Mouse (Mus musculus): ENCODE results near the gene Gcnt4. TPM values are rescaled to one million over a fixed set of nuclear protein-coding genes. Genes with fewer than 3 reads are reported as not detected.
"Not testable (repeated sequence)": the region's sequence is repeated elsewhere in the genome, so short reads cannot be mapped to it uniquely, and the experiment has no call there.

Gene Gcnt4
- under 1 TPM; 0.11 to 0.23 TPM for total RNA-seq (2021)
- long read RNA-seq, experiment 1: 0 reads
- long read RNA-seq, experiment 2: 0 reads

DNA sequence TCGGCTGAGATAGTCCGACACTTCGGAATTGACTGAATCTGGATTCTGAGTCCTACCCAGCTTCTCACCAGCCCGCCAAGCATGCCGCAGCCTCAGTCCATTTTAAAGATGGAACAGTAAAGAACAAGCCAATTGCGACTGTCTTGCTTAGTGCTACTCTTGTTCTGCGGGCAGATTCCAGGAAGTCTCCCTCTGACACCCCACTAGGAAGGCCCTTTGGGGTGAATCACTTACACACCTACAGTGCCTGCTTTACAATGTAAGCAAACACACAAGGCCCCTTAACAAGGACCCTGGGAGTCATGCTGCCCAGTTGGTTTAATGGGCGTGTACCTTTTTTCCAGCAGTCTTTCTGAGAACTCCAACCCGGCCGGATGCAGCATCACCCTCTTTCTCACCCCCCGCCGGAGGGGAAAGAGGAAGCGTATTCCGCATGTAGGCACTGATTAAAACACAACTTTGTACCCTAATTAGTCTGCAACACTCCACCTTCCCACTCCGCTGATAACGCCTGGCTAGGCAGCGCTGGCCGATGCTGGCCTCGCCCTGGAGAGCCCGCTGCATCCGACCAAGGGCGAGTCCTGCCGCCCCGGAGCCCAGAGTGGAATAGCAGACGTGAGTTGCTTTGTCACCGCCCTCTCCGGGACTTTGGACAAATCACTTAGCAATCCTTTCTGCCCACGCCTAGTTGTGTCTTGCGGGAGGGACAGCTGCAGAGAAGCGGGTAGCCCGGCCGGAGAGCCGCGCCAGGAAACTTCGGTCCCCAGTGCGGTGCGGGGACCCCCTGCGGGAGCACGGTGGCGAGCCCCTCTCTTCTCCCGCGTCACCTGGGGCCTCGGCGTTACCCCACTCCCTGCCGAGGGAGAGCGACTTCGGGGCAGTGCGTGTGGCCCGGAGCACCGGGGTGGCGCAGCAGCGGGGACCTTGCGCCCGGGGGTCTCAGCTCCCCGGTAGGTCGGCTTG, at the start of gene Gcnt4:
Gene Gcnt4 (plus strand): TSS at position 691 of the 963 bp plus-strand sequence.
- peak; percentile 42 for DNase-seq
- intact Hi-C loops (cut with DNase I; ENCODE audit: low total_unique reads): no loop called here

GRCm38 (mm10) chr13:96878220-96879057, 46.0 kb upstream of the Gcnt4 start:
- no peak for DNase-seq
- intact Hi-C loops (cut with DNase I; ENCODE audit: low total_unique reads): no loop called here

GRCm38 (mm10) chr13:96884534-96884933, 40.0 kb upstream of the Gcnt4 start:
- DNase-seq: no peak
- intact Hi-C loops (cut with DNase I; ENCODE audit: low total_unique reads): no loop called here

DNA sequence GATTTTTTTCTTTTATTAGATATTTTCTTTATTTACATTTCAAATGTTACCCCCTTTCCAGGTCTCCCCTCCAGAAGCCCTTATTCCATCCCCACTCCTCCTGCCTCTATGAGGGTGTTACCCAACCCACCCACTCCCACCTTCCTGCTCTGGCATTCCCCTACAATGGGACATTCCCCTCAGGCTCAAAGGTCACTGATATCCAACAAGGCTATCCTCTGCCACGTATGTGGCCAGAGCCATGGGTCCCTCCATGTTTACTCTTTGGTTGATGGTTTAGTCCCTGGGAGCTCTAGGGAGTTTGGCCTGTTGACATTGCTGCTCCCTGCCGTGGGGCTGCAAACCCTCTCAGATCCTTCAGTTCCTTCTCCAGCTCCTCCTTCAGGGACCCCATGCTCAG, 34.5 kb upstream of the Gcnt4 start:
- intact Hi-C loops (cut with DNase I; ENCODE audit: low total_unique reads): no loop called here
- no peak for DNase-seq

GRCm38 (mm10) chr13:96895144-96895543, 29.3 kb upstream of the Gcnt4 start:
- no peak for DNase-seq
- intact Hi-C loops (cut with DNase I; ENCODE audit: low total_unique reads): no loop called here

GRCm38 (mm10) chr13:96906717-96907116, 17.8 kb upstream of the Gcnt4 start:
- no peak for DNase-seq
- intact Hi-C loops (cut with DNase I; ENCODE audit: low total_unique reads): no loop called here

GRCm38 (mm10) chr13:96911202-96911601, 13.3 kb upstream of the Gcnt4 start:
- intact Hi-C loops (cut with DNase I; ENCODE audit: low total_unique reads): no loop called here
- no peak for DNase-seq

DNA sequence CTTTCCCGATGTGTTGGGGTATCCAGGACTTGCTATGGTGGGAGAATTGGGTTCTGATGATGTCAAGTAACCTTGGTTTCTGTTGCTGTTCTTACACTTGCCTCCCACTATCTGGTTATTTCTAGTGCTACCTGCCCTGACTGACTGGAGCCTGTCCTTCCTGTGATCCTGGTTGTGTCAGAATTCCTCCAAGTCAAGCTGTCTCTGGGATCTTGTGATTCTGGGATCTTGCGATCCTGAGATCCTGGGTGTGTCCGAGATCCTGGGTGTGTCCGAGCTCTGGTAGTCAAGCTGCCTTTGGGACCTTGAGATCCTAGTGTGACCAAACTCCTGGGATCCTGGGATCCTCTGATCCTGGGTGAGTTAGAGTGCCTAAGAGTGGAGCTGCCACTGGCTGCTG, 1.4 kb upstream of the Gcnt4 start:
- DNase-seq; intact Hi-C loops (cut with DNase I; ENCODE audit: low total_unique reads): not testable (repeated sequence)

DNA sequence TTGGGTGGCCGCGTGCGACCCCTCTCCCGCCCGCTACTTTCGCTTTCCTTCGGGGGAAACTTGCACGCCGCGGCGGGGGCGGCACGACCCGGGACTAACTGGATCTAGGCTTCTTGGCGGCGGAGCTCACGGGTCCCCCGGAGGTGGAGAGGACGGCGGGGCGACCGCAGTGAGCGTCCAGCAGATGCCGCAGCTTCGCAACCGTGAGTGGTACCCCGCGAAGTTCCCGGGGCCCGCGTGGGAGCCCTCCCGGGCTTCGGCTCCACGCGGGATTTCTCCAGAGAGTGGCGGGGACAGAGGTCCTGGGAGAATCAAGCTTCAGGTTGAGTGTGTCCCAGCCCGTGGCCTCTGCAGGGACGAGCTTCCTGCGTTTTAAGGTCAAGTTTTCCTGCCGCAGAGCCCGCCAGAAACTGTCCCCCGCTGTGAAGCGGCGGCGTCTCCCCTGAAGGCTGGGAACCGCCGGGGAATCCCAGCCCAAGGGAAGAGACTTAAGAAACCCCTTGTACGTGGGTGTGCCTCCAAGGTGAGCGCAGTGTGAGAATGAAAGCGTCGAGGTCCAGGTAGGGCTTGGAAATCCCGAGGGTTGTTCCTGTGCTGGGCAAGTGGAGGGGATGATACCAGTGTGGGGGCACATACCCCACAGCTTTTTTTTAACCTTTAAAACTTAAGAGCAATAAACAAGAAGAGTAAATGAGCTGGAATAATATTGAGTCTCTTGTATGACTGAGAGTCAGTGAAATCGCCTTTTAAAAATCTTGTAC, 676 bp downstream of the Gcnt4 start:
- intact Hi-C loops (cut with DNase I; ENCODE audit: low total_unique reads): no loop called here

GRCm38 (mm10) chr13:96925991-96926725, 1.7 kb downstream of the Gcnt4 start:
- DNase-seq: no peak
- intact Hi-C loops (cut with DNase I; ENCODE audit: low total_unique reads): no loop called here

More for the DNA sequence above, 676 bp downstream of the Gcnt4 start:
- no peak for DNase-seq

- intact Hi-C loops (cut with DNase I; ENCODE audit: low total_unique reads): no loop called here
- no peak for DNase-seq
Measured at GRCm38 (mm10) chr13:96927781-96928180, 3.3 kb downstream of the Gcnt4 start.

DNA sequence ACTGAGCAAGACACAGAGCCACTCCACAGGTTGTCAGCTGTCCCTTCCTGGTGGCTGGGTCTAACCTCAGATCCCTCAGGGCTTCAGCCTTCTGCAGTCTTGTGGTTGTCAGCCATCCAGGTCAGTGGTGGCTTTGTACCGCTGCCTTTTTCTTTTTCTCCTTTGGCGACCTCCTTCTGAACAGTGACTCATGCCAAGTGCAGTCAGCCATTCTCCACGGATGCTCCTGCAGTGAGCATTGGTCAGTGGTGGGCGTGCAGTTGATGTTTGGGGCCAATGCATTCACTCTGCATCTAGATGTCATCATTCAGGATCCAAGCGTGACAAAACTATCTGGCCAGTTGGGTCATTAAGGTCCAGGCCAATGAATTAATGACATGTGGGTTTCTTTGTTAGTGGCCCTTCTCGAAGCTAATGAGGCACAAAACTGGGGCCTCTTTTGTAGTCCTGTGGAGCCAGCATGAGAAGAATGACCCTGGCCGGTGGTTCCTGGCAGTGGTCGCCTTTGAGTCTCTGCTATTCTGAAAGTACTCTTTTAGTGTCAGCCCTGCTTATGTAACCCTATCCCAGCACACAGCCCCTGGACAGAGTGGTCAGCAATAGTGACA, 4.0 kb downstream of the Gcnt4 start:
- intact Hi-C loops (cut with DNase I; ENCODE audit: low total_unique reads): no loop called here
- no peak for DNase-seq

DNA sequence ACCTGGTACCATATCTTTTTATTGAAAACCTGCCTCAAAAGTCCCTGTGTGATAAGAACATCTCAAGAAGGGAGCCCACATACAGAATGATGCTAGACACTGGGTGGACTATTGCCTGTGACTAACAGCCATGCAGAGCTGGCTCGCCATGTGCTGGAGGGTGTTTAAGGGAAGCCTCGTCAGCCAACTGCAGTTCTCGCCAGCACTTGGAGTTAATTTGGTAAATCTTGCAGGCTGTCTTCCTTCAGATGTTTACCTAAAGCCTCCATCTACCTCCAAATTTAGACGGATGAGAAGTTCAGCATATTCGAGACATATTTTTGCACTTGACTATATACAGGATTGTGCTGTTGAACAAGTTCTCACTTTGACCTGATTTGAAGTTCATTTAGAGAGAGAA, 8.3 kb downstream of the Gcnt4 start:
- no peak for DNase-seq
- intact Hi-C loops (cut with DNase I; ENCODE audit: low total_unique reads): no loop called here

DNA sequence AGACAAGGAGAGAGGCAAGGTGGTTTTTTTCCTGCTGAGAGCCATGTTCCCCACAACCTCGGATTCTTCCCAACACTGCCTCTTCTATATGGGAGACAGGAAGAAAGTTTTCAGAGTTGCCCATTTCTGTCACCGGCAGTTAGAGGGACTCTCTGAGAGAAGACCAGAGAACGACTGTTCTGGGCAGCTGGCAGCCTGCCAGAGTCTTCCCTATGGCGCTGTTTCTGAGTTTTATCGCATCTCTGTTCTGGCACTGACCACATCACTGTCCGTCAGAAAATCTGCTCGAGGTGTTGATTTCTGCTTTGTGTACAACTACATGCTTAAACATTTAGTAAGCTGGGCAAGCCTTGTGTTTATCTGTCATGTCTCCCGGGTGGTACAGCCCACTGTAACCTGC, 8.9 kb downstream of the Gcnt4 start:
- intact Hi-C loops (cut with DNase I; ENCODE audit: low total_unique reads): no loop called here
- no peak for DNase-seq

DNA sequence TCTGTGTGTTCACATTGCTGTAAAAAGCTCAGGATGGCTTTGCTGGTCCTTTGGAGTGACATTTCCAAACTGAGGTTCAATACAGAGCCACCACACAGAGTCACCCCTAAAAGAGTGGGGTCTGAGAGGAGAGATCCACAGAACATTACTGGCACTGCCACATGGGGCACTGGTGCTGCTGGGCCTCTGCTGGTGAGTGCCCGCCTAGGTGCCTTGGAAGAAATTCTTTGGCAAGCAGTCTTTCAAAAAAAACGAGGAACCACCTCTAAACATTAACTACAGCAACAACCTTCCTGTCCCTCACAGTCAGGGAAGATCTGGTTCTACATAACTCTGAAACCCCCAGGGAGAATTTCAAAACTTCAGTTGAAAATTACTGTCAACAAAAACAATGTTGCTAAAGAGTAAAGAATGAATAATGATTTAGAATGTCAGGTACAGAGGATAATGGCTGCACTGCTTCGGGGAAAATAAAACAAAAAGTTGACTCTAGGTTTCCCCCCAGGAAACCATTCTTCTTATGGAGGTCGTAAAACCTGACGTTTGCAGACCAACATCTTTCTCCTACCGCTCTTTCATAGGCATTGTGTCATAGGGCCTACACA, 11.8 kb downstream of the Gcnt4 start:
- intact Hi-C loops (cut with DNase I; ENCODE audit: low total_unique reads): no loop called here
- DNase-seq: no peak

DNA sequence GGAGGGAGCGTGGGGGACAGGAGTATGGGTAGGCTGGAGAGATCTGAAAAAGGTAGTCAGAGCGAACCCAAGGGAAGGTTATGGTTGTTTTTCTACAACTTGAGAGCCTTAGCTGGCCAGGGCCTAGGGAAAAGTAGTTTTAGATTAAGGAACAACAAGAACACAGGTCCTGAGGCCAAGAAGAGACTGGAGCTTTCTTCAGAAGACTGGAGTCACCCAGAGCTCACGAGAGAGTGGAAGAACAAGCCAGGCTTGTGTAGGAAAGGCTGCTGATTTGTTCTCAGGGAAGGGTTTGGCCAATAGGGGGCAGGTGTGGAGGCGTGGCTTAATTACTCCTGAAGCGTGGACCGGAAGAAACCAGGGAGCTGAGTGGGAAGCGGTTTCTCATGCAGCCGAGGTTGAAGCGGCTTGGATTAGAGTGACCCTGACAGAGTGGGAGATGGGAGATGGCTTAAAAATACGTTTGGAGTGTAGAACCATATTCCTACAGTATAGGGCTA, 12.6 kb downstream of the Gcnt4 start:
- intact Hi-C loops (cut with DNase I; ENCODE audit: low total_unique reads): no loop called here
- no peak for DNase-seq

DNA sequence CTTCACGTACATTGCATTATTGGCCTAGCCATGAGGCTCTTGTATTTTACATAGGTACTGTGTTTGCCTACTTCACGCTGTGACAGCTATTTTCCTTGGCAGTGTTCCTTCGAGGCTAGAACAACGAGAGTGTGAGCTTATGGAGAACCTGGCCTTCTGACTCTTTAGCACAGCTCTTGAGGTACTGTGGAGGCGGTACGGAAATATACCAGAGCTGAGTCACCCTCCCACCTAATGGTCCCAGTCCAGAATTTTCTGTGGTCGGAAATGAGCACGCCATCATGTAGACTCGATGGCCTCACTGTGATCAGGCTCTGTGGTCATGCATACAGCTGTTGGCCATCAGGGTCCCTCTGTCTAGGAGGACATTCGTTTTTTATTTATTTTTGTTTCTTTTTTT, 15.2 kb downstream of the Gcnt4 start:
- intact Hi-C loops (cut with DNase I; ENCODE audit: low total_unique reads): no loop called here
- DNase-seq: no peak

DNA sequence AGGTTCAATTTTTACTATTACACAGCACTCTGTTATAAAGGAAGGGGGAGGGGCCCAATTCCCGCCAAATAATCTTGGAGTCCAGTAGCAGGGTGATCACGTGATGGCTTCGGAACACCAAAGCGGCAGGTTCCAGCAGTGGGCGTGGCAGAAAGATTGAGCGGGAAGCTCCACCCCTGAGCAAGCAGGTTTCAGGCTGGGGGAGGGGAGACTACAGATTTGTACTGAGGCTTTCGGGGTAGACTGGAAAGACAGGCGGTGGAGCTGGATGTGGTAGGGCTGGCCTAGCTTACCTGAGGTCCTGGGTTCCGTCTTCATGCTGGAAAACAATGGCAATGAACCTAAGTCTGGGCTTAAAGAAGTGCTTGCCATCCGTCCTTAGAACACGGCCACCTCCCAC, 17.0 kb downstream of the Gcnt4 start:
- intact Hi-C loops (cut with DNase I; ENCODE audit: low total_unique reads); DNase-seq: not testable (repeated sequence)
